Mouse (Mus musculus) fat pad, adult 2 months (tissue): ENCODE measurements at regions not wholly inside any gene's neighbourhood (a gene's known extent, or its start where the extent isn't known, plus 50 kb on each side); places are given as distances from the start of the nearest gene placed in this dataset.

Source experiments
- DNase-seq: peaks from one replicate; pipeline ENCODE4 v3.0.0-alpha.2; 2011; ENCODE audit warnings: low read depth, low spot score; ENCODE audit errors: extremely low read depth

DNA sequence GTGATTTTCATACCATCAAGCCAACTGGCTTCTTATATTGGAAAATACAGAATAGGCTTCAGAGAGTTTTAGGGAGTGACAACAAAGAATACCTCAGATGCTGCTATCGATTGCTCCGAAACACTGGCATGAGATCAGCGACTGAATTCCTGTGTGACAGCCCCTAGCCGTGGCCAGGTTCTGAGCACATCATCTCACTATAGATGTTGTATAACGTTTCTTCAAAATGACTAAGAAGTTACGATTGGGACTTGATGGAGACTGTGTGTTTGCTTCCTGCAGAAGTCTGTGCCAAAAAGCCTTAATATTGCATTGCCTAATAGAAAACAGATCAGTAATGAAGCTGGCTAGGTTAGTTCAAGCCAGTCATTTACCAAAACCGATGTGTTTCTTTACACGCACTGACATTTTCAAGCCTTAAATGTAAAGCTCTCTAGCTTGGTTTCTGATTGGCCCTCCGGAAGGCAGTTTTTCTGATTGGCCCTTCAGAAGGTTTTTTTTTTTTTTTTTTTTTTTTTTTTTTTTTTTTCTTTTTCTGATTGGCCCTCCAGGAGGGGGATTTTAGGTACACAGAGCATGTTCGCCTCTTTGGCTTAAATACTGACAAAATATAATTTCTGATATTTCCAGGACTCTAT is 408.9 kb downstream of the Ttll7 start:
- no peak for DNase-seq

DNA sequence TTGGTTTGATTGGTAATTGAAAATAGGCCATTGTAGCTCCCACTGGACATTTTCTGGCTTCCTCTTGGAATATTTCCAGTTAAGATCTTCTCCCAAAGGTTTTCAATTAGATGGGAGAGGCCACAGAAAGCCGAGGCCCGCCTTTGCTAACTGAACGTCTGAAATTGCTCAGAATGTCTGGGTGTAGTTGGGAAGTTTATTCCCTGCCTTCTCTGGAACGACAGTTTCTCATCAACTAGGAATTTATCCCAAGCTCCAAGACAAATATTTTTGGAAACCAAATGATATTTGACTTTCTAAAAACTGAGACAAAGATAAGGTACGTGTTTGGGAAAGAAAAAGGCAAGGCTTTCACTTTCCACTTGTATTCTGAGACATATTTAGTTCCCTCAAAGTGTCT is 414.4 kb downstream of the Ttll7 start:
- no peak for DNase-seq

DNA sequence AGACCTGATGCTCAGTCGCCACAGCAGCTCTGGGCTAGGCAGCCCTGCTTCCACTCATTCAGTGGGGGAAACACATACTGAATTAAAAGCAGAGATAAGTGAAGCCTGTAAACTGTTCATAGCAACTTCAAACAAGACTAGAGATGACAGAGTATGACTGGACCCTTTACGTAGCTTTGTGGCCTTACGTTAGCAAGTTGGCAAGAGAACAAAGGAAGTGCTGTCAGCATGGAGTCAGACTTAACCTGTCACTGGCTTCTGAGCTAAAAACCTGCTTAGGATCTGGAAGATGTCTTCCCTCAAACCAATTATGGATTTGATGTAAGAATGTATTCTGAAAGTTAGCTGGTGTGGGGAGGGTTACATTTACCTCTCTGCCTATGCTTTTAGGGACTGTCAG is 421.3 kb downstream of the Ttll7 start:
- DNase-seq: no peak

DNA sequence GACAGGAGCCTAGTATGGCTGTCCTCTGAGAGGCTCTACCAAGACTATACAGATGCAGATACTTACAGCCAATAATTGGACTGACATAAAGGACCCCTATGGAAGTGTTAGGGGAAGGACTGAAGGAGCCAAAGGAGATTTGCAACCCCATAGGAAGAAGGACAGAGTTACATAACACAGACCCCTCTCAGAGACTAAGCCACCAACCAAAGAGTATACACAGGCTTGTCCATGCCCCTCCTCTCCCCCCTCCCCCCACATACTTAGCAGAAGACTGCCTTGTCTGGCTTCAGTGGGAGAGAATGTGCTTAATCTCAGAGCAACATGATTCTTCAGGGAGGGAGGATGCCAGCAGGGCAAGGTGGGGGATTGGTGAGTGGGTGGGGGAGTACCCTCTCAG is 426.4 kb downstream of the Ttll7 start:
- DNase-seq: no peak

DNA sequence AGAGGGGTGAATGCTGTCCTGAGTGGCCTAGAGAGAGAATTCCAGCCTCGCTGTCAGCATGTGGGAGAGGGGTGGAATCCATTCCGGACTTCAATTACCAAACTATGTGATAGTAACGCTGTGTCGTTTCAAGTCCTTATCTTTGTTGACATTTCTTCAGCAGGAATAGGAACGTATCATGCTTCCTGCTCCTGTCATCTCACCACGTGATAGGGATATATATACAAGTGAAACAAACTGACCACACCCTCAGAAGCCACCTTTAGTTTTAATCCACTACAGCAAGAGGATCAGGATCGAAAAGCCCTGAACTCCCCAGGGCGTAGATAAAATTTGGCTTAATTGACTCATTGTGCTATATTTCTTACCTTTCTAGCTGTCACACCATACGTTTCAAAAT is 431.6 kb downstream of the Ttll7 start:
- no peak for DNase-seq

DNA sequence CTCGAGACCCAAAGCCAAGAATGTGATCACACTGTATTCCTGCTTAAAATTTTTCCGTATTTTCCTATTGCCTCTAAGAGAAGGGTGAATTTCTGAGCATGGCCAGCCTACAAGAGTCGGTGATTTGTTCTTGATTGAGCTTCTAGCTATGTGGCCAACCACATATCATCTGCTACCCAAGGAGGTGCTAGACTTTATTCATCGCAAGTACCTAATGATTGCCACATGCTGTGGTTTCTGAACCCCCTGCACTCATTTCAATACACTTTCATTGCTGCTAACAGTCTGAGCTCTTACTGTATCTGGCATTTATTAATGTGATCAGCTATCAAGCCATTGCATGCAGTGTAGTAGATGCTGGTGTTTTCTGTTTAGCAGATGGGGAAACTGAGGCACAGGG is 432.2 kb downstream of the Ttll7 start:
- DNase-seq: no peak

DNA sequence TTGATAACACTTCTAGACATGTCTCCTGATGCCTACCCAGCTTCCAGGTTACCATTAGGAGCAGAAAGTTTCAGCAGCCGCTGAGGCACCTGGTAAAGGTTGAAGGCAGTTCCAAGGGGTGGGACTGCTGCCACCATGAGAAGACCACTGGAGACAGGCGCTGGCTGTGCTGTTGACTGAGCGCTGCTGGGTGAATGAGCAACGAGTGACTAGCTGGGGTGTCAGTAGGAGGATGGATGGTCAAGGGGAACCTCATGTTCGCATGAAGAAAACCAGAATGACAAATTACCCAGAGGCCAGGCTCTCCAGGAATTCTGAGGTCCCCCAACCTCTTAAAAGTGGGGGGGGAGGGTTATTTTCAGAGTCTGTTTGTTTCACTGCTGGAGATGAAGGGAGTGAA is 433.3 kb downstream of the Ttll7 start:
- no peak for DNase-seq

DNA sequence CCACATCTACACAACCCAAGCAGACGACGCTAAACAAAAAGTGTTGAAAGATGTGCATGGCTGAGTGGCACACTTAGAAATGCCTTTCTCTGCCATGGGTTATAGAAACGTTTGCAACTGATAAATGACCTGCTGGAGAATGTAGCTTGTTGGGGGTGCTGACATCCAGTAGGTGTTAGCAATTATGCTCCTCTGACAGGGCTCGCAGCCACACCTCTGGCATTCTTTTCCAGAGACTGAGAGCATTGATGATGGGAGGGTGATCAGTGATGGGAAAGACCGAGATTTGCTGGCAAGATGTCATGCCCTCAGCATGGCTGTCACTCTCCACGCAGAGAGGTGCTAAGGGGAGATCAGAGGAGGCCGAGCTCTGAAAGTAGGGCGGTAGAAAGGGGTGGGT is 435.3 kb downstream of the Ttll7 start:
- no peak for DNase-seq

DNA sequence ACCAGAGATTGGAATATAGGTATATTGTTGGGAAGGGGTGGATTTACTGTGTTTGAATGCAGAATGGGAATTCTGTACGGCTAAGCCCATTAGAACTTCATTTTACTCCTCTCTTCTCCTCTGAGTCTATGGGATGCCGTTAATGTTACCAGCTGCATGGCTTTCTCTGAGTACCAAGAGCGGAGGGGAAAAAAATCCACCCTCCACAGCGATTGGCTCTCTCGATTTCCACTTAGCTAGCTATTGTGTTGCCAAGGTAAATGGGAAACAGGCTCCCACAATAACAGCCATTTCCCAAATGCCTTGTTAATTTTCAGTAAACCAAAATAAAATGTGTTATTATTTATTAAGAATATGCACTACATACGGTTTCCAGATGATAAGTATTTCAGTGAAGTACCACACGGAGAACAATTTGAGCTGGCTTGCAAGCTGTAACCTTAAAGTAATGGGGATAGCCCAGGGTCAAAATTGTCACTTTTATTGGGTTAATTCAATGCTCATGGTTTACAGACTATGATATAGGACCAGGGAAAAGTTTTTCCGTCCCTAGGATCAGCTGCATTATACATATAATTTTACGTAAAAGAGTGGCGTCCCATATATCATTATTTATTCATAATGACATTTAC is 439.6 kb downstream of the Ttll7 start:
- no peak for DNase-seq

DNA sequence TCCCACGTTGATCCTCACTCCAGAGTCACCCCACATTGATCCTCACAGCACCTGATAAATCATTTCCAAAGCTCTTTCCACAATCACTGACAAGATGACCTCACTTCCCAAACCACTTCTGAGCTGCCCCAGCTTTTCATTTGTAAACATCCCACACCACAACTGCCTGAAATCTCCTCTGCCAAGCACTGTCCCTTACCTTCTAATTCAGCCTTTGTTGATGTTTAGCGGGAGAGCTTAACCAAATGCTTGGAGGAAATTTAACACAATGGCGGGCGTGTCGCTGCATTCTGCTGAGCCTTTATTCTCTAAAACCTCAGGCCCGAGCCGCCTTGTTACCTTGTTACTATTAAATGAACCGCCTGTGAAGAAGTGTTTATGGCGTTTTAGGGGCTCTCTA is 445.9 kb downstream of the Ttll7 start:
- DNase-seq: no peak

DNA sequence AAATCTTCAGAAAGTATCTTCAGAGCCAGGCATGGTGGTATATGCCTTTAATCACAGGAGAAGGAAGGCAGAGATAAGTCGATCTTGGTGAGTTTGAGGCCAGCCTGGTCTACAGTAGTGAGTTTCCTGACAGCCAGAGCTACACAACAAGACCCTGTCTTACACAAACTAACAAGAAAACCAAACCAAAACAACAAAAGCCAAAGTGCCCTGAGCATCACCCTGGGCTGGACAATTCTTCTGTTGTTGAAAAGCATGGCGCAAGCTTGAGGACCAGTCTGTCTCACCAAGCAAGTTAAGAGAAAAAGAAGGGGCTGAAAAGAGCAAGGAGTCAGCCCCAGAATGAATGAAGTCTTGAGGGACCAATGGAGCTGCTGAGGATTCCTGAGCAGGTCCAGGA is 473.4 kb downstream of the Ttll7 start:
- DNase-seq: no peak

DNA sequence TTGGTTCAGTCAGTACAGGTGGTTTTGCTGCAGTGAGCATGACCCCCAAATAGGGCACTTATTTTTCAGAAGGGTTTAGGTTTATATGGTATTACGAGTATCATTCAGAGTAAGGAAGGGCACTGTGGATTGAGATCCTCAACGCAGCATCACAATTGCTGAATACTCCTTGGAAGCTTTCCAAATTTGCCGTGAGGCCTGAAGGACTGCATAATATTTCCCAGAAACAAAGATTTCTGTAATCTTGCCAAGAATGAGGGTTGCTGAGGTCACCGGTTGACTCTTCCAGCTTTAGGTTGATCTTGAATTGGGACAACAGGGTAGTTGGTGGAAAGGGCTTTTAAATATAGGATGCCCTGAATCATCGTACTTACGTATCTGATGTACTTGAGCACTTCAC is 482.1 kb downstream of the Ttll7 start:
- DNase-seq: no peak

DNA sequence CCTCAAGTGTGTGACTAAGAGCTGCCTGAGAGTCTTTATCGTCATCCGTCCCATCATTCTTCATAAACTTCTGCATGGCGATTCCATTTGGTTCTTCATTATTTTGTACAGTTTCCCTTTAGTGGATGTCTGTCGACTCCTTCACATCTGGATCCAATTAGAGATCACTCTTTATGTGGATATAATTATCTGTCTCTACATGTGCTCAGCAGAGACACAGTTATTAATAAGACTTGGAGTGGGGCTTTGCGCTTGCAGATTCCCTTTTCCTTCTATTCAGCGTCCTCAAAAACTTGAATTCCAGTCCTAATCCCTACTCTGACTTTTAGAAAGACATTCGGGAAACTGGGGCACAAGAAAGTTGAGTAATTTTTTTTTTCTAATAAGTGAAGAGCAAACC is 483.1 kb downstream of the Ttll7 start:
- no peak for DNase-seq

DNA sequence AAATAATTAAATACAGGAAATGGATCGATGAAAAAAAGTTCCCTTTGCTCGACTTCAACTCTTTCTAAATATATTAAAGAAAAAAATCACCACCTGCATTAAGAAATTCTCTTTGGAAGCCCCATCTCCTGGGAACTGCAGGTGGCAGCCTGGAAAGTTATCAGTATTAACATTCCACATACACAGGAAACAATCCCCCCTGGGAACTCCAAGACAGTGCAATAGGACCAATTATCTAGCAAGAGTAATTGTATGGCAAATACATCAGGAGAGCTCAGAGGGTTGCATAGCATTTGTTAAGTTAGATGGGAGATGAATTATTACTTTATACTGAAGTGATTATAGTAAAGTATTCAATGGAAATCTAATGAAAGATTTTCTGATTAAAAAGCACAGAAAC is 487.3 kb downstream of the Ttll7 start:
- DNase-seq: no peak

DNA sequence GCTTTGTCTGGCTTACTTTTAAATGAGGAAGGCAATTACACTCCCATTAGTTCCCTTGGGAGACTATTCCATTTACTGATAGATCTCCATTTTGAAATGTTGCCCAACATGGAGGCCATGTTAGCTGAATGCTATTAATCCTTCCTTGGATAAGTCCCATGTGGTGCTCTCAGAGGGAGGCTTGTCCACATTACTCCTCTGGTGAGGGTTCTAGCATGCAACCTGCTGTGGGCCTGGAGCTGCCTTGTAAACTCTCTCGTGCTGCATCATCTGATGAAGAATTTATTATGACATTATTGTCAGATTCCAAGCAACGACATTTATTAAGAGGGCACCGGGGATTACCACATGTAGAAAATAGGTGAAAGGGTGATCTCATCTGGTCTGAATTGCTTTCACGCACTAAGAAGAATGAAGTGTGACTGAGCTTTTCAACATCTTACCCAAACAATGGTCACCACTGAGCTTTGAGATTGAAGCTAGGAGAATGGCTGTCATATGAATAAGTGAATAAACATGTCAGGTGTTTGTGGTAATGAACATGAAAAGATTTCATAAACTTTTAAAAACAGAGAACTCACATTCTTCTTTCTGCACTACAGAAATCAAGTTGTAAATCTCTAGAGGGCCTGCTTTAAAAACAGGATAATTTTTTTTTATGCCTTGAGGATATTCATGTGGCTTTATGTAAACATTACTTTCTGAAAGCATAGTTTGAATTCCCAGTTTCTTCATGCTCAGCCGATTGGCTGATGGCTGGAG is 495.3 kb downstream of the Ttll7 start:
- no peak for DNase-seq

DNA sequence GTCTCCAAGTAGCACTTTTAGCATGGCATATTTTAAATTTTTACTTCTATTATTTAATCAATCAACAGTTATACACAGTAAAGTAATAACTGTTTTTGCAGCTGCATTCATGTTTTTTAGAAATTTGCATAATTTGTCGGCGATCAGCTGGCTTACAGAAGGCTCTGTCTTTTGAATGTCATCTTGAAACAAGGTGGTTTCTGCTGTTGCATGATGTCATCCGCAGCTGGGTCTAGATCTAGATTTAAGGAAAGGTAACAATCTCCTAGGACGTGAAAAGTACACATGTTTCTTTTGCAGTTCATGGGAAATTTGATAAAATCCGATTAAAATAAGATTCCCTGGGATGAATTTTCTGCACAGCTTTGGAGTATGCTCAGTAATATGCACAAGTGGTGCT is 534.9 kb downstream of the Ttll7 start:
- no peak for DNase-seq

DNA sequence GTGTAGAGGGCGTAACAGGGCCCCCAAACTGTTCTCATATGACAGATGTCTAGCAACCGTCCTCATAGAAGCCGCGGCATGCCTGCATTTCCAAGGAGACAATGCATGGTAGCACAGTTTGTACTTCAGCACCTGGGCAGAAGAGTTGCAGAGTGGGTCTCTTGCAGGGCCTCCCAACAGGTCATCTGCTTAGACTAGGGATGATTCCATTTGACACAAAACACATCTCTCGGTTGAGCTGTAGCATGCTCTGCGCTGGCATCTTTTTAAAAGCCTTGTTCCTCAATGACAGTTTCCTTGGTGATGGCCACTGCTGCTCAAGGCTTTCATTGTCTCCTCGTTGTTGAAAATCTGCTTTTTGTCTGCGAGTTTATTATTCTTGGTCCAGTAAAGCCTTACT is 546.1 kb downstream of the Ttll7 start:
- DNase-seq: no peak

DNA sequence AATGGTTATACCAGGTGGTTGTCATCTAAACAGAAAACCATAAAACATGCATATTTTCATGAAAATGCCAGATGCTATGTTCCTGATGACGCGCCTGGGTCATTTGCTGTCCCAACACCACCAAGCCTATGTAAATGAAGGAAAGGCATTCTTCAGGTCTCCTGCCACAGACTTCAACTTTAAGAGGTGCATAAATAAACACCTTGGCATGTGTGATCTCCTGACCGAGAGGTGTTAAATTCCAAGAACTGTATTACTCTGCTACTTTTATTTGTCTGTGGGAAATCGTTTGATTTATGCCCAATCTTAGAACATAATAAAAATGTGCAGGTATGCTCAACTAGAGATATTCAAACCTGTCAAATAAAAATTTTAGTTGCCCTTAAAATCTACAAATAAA is 560.1 kb downstream of the Ttll7 start:
- DNase-seq: no peak

DNA sequence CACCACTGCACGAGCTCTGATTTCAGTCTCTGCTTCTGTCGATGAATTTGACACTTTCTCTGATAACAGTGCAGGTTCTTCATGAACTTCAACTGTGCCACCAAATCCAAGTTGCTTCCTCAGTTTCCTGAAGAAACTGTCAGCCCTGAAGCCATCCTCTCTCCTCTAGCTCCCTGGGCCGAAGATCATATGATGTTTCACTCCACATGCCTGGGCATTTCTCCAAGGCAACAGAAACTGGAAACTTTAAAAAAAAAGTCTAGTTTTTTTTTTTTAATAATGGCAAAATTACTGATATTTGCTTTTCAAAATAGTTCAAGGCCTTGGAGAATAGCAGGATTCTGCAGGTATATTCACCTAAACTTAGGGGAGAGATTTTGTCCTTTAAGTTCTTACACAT is 564.8 kb downstream of the Ttll7 start:
- no peak for DNase-seq

DNA sequence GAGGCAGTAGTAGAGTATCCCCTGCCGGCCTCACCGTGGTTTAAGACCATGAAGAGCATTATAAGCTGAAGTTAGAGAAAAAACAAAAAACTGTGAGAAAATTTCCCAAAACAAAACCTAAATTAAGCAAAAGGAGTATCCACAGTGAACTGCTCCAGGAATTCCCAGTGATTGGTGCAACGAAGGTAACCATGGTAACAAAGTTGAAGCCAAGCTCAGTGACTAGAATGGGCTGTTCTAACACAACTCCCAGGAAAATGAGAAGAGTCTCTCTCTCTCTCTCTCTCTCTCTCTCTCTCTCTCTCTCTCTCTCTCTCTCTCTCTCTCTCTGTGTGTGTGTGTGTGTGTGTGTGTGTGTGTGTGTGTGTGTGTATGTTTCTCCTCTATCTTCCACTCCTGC is 567.0 kb downstream of the Ttll7 start:
- DNase-seq: no peak

DNA sequence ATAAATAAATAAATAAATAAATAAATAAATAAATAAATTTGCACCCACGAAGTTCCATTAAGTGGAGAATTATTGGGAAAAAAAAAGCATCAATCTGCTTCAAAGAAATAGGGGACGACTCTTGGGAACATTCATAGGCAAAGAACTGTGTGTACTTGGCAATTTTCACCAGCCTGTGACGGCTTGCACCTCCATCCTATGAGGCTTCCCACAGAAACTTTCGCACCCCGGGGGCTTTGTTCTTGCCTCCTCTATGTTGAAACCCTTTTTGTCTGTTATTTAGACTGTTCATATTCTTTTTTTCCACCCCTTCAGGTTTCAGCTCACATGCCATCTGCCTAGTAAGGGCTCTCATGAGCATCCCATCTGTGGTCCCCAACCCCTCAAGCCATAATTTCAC is 570.0 kb downstream of the Ttll7 start:
- DNase-seq: no peak

DNA sequence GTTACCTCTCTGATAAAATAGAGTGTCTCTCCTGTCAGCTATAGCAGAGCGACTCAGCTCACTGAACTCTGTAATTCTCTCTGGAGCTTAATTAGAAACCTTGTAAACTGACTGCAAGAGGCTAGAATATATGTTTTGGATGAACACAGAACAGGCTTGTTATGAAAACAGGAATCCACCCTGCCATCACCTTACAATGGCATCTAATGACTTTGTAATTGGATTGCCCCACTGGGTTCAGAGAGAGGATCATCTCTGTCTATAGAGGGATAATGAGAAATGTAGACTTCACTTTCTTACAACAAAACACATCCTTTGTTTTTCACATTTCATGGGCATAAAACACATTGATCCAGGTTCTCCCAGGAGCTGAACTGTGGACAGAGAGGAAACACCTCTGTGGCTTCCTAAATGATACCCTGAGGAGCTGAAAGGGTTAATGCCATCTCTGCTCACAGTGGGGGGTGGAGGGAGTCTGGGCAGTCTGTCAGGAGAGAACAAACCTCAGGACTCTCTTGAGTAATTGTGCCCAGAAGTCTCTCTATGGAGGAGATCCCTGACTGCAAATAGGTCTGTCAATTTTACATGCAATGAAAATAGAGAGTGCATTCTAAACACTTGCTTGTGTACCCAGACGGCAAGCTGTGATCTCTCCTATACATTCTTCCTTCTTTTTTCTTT is 571.9 kb downstream of the Ttll7 start:
- DNase-seq: no peak
